Mouse (Mus musculus) cerebellum, adult 11 months (tissue): Measurements from ENCODE around the gene Thrsp.

ENCODE experiments used
- DNase-seq: peaks from one replicate; pipeline ENCODE4 v3.0.0; 2022

Thrsp gene

GRCm38 (mm10) chr7:97375101-97375500 is 42.4 kb downstream of the Thrsp start:
- no peak for DNase-seq

GRCm38 (mm10) chr7:97365887-97366286 is 51.6 kb downstream of the Thrsp start:
- no peak for DNase-seq
